Mouse (Mus musculus): ENCODE measurements around the gene Slc26a6.

The Slc26a6 gene

DNA sequence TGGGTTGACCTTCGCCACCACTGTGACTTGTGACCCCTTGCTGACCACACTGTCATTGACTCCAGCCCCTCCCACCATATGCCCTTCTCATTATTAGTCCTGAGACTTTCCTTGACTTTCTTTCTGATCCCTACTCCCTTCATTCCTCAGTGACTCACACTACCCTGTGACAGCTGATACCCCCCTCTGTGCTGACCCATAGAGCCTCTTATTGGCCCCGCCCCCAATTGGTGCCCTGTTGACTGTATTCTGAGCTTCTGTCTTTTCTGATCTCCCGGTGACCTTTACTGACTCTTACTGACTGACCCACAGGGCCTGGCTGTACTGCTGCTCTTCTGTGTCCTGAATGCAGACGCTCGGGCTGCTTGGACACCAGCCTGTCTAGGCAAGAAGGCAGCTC lies 7.7 kb upstream of the Slc26a6 start:
- no peak for DNase-seq (ENCODE audit: low spot score in 2 of 2)

DNA sequence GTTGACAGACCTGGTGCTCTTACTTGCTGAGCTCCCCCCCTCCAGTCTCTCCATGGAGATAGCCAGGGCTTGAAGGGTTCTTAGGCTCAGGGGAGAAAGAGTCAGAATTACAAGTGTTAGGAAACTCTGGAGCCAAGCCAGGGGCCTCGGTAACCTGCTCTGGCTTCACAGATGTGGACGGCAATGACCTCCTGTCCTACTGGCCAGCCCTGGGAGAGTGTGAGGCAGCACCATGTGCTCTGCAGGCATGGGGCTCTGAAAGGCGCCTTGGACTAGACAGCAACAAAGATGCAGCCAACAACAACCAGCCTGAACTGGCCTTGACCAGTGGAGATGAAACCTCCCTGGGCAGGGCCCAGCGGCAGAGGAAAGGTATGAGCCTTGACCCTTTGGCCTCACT lies 5.7 kb upstream of the Slc26a6 start:
- DNase-seq (ENCODE audit: low spot score in 2 of 2) = no peak

DNA sequence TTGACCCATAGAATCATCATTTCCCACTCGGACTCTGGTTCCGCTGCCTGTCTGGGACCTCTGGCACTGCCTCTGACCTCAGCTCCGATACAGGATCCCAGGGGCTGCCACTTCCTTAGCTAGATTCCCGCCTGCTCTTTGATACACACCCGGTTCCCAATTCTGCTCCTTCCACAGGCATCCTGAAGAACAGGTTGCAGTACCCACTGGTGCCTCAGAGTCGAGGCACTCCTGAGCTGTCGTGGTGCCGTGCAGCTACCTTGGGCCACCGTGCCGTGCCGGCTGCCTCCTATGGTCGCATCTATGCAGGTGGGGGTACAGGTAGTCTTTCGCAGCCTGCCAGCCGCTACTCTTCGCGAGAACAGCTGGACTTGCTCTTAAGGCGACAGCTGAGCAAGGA lies 4.7 kb upstream of the Slc26a6 start:
- DNase-seq (ENCODE audit: low spot score in 2 of 2) = no peak

DNA sequence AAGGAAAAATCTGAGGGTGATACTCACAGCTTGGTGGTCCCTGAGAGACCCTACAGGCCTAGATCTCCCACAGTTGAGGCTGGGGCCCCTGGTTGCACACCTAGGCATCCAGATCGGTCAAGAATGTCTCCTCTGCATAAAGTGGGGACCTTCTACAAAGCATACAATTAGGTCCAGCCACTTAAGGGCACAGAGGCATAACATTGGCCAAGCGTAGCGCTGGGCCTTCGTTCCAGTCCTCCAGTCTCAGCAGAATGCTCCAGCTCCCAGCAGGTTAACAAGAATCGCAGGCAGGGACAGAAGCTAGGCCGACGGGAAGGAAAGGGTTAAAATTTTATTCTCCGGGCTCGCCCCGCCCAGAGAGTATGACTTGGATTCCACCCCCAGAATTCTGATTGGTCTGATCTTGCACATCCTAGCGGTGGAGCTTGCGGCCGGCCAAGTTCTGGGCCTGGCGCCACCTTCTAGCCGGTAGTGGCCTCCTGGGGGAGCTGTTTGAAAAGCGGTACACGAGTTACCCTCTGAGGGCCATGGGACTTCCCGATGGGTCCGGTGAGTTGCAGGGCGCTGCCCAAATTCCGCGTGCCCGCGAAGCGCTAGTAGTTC lies 655 bp downstream of the Slc26a6 start:
- DNase-seq (ENCODE audit: low spot score in 2 of 2) = peak in 1 of 2 experiments; percentile 89

DNA sequence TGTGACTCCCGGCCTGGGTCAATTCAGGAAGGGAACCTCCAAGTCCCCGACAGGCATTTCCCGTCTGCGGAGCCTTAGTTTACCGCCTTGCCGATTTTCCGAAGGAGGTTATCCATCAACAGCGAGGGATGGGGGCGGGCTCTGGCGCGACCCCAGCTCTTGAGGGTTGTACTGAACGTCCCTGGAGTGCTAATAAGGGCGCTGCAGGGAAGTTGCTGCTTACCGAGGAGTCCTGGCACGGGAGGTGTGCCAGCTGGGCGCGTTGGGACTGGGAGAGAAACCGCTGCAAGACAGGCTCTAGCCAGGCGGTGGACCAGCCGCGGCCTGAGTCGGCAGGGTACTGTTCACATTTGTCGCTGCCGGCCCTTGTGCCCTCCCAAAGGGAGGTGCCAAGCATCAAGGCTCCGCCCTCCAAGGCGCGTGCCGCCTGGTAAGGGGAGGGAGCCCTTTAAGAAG lies 1.2 kb downstream of the Slc26a6 start:
- peak; percentile 77 to 79 for DNase-seq (ENCODE audit: low spot score in 2 of 2)

DNA sequence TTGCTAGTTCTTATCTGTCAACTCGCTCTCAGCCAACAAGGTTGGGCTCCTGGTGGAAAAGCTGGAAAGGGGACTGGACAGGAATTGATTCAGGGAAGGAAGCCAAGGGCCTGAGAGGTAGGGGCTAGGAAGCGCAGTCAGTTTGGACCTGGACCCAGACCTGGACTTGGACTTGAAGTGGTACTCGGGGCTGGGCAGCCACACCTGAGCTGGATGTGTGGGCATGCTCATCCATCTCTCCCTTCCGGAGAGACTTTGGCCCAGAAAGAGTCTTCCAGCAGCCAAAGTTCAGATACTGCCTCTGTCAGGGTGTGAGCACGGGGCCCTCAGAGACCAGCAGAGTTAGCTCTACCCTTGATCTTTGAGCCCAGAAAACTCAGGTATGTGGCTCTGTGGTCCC lies 2.3 kb downstream of the Slc26a6 start:
- no peak for DNase-seq (ENCODE audit: low spot score in 2 of 2)

DNA sequence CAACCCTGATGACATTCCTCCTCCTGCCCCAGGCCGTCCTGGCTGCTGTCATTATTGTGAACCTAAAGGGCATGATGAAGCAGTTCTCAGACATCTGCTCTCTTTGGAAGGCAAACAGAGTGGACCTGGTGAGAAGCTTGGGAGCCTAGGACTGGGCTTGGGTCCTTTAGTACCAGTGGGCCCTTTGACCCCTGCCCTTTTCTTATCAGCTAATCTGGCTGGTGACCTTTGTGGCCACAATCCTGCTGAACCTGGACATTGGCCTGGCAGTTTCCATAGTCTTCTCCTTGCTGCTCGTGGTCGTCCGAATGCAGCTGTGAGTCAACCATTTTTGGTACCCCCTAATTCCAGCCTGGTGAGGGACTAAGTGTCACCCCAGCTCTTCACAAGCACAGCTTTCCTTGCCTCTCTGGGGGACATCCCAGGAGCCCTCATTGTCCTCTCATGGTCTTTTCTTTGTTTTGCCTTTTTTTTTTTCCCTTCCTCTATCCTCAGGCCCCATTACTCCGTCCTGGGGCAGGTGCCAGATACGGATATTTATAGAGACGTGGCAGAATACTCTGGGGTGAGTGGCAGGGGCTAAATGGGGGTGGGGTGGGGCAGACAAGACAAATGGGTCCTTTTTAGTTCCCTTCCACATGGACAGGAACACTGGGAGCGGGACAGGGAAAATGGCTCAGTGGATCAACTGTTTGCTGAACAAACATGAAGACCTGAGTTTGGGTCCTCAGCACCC lies 5.9 kb downstream of the Slc26a6 start:
- no peak for DNase-seq (ENCODE audit: low spot score in 2 of 2)

DNA sequence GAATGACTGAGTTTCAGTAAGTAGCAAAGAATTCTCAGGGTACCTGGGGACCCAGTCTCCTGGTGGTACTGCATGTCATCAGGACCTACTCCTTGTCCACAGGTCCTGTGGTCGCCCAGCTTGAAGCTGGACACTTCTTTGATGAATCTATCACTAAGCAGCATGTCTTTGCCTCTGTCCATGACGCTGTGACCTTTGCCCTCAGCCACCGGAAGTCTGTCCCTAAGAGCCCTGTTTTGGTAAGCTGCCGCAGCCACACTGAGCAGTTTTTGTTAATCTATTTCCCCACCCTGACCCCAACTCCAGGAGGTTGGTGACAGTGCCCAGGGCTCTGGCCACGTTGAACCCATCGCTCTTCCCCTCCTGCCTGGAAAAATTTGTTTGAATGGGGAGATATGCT lies 59.2 kb downstream of the Slc26a6 start:
- DNase-seq (ENCODE audit: low spot score in 2 of 2) = no peak

DNA sequence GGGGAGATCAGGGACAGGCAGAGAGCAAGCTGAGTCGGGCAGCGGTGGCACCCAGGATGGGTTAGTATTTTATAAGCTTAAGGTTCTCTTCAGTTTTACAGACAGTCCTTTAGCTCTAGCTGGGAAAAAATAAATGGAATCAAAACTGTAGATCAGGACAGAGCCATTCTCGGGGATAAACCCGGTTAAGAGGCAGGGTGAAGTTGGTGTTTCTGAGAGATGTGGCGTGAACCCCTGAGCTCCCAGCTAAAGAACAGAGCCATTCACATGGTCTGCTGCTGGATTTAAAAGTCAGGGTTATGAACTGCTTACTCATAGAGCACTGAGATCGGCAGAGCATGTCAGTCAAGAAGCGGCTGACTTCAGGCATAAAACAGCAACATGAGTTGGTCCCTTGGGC lies 60.1 kb downstream of the Slc26a6 start:
- no peak for DNase-seq (ENCODE audit: low spot score in 2 of 2)

DNA sequence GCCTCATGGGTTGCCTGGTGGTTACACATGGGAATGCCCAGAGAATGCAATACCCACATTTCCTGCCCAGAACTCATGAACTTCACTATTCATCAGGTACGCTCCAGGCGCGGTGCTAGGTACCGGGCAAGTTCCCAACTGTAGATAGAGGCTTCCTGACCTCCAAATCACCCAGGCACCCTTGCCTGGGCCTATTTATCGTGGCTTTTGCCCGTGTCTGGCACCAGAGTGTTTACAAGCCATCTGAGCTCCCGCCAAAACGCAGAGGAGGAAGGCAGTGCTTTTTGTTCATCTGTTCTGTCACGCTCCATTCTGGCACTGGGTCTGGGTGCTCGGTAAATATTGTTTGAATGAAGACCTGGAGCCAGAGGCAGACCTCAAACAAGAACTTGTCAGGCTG lies 60.5 kb downstream of the Slc26a6 start:
- DNase-seq (ENCODE audit: low spot score in 2 of 2) = no peak

DNA sequence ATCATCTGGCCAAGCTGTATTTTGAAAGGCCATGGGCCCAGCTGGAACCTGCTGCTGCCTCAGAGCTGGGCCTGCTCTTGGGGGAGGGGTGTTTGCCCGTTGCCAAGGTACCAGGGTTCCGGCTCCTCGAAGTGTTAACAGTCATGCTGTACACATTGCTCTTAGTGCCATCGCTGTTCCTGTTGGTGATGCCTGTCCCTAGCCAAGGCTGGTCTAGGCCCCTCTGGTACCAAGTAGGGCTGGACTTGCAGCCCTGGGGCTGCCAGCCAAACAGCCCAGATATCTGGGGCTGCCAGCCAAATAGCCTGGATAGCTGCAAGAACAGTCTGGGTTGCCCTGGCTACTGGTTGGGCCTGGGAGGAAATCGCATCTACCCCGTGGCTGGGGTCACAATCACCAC lies 61.4 kb downstream of the Slc26a6 start, which contains the start of gene Tmem89:
TSS of gene Tmem89 (plus strand) at position 129 of the 400 bp plus-strand sequence.
- DNase-seq (ENCODE audit: low spot score in 2 of 2) = no peak

DNA sequence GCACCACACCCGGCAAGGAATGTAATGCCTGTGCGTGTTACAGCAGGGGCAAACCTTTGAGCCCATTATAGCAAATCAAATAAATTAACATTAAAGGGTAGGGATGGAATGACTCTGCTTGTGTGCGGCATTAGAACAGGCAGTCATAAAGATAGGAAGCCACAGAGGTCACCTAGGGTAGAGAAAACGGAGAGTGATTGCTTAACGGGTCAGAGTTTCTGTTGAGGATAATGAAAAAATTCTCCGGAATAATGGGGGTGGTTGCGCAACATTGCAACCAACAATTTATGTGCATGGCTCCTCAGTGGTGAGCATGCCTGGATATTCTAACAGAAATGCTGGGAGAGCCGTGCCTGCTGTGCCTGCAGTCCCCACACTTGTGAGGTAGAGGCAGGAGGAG lies 72.8 kb downstream of the Slc26a6 start:
- DNase-seq (ENCODE audit: low spot score in 2 of 2) = no peak

DNA sequence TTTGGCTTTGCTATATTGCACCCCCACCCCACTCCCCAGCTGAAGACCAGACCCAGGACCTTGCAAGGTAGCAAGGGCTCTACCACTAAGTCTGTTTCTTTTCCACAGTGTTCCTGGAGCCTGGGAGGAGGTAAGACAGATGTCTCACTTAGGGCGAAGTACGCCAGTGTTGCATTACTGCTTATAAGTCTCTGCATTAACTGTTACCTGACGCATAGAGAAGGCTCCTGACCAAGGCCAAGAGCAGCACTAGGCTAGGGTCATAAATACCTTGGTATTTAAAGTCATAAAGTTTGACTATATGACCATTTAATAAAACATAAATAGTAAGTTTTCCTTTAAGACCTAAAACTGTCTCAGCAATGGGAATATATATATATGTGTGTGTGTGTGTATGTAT lies 75.3 kb downstream of the Slc26a6 start:
- DNase-seq (ENCODE audit: low spot score in 2 of 2) = no peak

DNA sequence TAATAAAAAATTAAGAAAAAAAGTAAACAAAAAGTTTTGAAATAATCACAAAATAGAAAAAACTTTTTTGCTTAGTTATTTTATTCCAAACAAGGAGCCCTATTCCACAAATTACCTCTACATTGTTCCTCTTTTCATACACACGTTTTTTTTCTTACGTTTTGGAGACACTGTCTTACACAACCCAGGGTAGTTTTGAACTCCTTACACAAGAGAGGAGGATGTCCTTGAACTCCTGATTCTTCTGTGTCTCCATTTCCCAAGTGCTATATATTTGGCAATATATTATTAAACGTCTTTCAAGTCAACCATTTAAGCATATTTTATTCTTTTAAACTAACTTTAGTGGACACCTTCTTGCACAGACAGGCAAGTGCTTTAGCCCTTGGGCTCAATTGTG lies 82.9 kb downstream of the Slc26a6 start:
- no peak for DNase-seq (ENCODE audit: low spot score in 2 of 2)

DNA sequence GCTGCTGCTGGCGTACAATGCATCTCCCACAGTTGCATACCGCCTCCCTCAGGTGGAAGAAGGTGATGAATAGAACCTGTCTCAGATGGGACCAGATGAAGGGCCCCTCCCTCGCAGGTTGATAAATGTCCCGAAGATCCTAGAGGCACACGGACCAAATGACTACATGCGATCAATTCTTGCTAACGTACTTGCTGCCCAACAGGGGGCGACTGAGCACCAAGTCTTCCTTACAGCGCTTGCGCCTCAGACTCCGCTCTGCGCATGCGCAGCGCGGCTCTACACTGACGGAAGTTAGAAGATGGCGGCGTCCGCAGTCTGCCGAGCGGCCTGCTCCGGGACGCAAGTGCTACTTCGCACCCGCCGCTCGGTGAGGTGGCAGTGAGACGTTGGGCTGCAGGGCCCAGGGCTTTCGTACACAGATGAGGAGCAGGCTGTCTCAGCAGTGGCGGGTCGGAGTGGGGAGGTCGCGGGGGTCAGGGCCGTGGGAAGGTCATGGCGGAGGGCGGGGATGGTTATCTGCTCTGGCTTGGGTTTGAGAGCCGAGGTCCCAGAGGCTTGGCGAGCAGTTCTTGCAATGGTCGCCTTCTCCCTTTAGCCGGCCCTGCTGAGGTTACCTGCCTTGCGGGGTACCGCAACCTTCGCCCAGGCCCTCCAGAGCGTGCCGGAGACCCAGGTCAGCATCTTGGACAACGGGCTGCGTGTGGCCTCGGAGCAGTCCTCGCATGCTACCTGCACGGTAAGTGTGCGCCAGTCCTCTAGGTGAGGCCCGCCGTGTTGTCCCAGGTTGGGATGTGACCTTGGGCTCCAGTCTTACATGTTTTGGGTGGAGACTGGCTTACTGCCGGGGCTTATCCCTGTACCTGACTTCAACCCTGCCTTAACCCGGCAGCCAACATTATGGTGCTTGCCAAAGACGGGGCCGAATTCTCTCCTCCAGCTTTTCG lies 83.6 kb downstream of the Slc26a6 start, which contains the start of gene Uqcrc1:
TSS of gene Uqcrc1 (plus strand) at position 216 of the 947 bp plus-strand sequence.
- peak; percentile 86 to 89 for DNase-seq (ENCODE audit: low spot score in 2 of 2)

DNA sequence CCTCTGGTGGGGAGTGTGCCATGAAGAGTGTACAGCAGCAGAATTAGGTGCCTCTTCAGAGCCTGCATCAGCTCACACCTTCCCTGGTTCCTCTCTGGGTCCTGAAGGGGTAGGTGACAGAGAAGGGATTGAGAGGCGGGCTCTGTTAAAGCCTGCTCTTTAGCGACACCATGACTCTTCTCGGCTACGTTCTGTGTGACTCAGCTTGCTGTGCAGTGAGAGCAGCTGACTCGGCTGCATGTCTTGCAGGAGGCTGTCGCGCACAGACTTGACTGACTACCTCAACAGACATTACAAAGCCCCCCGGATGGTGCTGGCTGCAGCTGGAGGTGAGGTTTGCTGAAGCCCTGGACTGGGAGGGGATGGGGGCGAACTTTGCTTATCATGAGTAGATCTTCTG lies 92.0 kb downstream of the Slc26a6 start:
- DNase-seq (ENCODE audit: low spot score in 2 of 2) = no peak

DNA sequence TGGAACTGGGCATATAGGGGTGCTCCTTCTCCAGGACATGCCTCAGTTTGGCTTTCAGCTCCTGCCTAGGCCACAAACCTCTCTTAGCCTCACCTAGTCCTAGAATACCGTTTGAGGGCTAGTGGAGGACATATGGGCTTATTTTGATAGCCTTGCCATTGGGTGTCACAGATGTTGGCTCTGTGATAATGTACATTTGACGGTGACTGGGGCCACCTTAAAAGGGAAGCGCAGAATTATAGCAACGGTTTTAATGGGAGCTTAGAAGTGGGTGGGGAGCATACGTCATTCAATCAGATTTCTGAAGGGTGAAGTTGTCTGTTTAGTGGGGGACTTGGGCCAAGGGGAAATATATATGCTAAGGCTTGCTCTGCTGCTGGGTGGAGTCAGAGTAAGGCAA lies 92.5 kb downstream of the Slc26a6 start:
- DNase-seq (ENCODE audit: low spot score in 2 of 2) = no peak

DNA sequence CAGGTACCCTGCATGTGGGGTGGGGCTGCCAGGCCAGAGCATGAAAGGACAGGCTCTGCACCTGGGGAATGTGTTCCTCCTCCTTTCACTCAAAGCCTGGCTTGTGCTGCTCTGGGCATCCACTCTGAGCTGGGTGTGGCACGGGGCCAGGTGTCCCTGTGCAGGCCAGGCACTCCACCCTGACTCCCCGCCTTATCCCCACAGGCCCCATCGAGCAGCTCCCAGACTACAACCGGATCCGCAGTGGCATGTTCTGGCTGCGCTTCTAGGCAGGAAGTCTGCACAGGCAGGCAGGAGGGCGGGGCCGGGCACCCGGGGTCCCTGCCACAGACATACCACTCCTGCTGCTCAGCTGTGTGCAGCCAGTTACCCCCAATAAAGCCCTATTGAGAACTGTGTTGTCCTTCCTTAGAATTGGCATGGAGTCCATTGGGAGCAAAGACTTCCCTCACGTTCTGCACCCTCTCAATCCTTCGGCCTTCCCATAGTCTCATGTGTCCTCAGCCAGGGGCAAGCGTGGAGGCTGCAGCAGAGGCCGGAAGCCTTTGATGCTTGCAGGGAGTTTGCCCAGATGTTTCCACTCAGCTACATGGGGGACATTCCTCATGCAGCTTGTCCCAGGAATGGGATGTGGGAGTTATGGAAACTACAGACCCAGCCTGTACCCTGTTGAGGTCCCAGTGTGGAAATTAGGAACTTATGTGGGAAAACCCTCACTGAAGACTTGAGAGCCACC lies 96.3 kb downstream of the Slc26a6 start:
- peak; percentile 39 to 63 for DNase-seq (ENCODE audit: low spot score in 2 of 2)

DNA sequence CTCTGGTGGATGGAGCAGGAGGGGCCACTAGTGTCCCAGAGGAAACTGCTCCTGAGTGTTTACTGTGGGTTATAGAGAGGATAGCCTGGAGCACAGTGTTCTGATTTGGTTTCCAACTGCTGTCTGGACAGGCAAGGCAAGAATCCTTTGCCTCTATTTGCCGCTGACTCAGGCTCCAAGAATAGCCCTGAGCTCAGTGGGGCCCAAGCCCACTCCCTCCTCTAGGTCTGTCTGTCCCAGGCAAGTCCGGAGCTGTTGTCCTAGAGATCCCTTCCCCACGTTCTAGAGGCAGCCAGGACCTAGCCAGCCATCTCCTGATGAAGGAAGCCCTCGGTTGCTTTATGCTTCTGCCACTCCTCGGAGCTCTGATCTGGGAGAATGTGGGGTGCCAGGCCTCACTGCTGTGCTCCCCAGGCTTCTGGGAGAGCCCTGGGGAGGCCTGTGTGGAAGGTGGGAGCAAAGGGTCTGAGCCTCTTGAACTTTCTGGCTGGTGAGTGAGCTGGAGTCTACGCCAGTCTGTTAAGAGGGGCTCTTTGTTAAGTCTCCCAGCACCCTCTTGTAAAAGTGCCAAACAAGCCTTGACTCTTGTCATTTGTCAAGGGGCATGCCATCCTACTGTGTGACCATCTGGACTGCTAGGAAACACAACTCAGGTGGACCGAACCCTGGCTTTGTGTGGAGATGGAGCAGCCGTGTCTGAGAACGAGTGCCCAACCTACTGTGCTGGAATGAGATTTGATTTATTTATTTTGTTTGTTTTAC lies 97.1 kb downstream of the Slc26a6 start:
- no peak for DNase-seq (ENCODE audit: low spot score in 2 of 2)

DNA sequence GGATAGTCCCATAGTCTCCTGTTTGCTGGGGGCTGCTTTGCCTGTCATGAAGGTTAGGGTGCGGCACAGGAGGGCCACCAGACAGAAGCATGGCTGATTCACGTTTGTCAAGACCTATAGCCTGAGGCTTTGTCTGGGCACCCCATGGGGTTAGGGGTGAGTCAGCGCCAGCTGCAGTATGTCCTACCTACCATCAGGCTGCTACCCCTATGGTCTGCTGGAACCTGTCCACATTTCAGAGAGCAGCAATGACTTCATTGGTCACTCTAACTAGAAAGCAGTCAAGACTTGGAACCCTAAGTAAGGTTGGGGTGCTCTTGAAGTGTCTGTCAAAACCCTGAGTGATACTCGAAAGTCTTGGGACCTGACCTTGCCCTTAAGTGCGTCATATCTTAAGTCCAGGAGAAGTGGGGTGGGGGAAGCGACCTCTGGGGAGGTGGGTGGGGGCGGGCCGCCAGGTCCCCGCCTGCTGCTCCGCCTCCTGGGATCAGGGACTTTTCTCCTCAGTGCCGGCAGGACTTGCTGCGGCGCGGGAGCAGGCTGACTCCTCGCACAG lies 100.1 kb downstream of the Slc26a6 start, which contains the start of gene Col7a1:
TSS of gene Col7a1 (plus strand) at position 506 of the 556 bp plus-strand sequence.
- DNase-seq (ENCODE audit: low spot score in 2 of 2) = no peak
